Mouse (Mus musculus) gastrocnemius, postnatal 10 days (tissue): ENCODE measurements at regions not wholly inside any gene's neighbourhood (a gene's known extent, or its start where the extent isn't known, plus 50 kb on each side); places are given as distances from the start of the nearest gene placed in this dataset.

Source experiments
- DNase-seq: peaks from one replicate; pipeline ENCODE4 v3.0.0; 2021; ENCODE audit warnings: mixed read lengths

GRCm38 (mm10) chr15:59212362-59212761 is 323.3 kb downstream of the Gm49356 start:
- no peak for DNase-seq

GRCm38 (mm10) chr15:59214096-59214495 is 325.0 kb downstream of the Gm49356 start:
- DNase-seq = no peak

GRCm38 (mm10) chr15:59215239-59215638 is 326.1 kb downstream of the Gm49356 start:
- DNase-seq = no peak

- DNase-seq = no peak
These were observed 328.4 kb downstream of the Gm49356 start for GRCm38 (mm10) chr15:59217481-59217880.

- no peak for DNase-seq
These were observed 329.8 kb downstream of the Gm49356 start for GRCm38 (mm10) chr15:59218916-59219315.

GRCm38 (mm10) chr15:59225637-59226036 is 336.5 kb downstream of the Gm49356 start:
- DNase-seq = no peak

- no peak for DNase-seq
These were observed 338.2 kb downstream of the Gm49356 start for GRCm38 (mm10) chr15:59227293-59227692.

- DNase-seq = no peak
These were observed 341.4 kb downstream of the Gm49356 start for GRCm38 (mm10) chr15:59230536-59230935.

- DNase-seq = no peak
These were observed 342.6 kb downstream of the Gm49356 start for GRCm38 (mm10) chr15:59231703-59232102.

- DNase-seq = no peak
These were observed 343.2 kb downstream of the Gm49356 start for GRCm38 (mm10) chr15:59232290-59232689.

- DNase-seq = no peak
These were observed 348.5 kb downstream of the Gm49356 start for GRCm38 (mm10) chr15:59237446-59238161.

- DNase-seq = no peak
These were observed 352.7 kb downstream of the Gm49356 start for GRCm38 (mm10) chr15:59241752-59242151.

- DNase-seq = no peak
These were observed 357.0 kb downstream of the Gm49356 start for GRCm38 (mm10) chr15:59245927-59246649.

GRCm38 (mm10) chr15:59248477-59249260 is 359.6 kb downstream of the Gm49356 start:
- no peak for DNase-seq

GRCm38 (mm10) chr15:59261380-59261779 is 372.3 kb downstream of the Gm49356 start:
- no peak for DNase-seq

- DNase-seq = no peak
These were observed 373.3 kb downstream of the Gm49356 start for GRCm38 (mm10) chr15:59262380-59262779.

- peak; percentile 72 for DNase-seq
These were observed 374.6 kb downstream of the Gm49356 start for GRCm38 (mm10) chr15:59263433-59264328.
